Mouse (Mus musculus) NIH3T3 (cell line): ENCODE measurements at regions not wholly inside any gene's neighbourhood (a gene's known extent, or its start where the extent isn't known, plus 50 kb on each side); places are given as distances from the start of the nearest gene placed in this dataset.

Experiments
- DNase-seq: peaks from one replicate; pipeline ENCODE4 v3.0.0-alpha.2; 2012; ENCODE audit warnings: low read depth

DNA sequence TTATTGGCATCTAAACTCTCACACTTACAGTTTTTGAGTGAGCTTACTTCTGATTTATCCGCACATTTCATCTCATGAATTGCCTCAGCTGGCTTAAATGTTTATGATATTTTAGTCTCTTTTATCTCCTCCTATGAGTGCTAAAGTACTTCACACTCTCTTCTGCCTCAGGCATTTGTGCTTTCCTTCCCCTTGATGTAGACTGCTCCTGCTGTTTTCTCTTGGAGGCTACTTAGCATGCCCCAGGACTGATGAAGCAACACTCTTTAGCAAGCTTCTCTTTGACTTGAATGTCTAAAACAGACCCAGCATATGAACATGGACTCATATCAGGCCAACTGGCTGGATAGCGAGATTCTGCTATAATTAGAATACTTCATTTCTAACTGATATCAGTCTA is 882.8 kb downstream of the Tecrl start:
- no peak for DNase-seq

DNA sequence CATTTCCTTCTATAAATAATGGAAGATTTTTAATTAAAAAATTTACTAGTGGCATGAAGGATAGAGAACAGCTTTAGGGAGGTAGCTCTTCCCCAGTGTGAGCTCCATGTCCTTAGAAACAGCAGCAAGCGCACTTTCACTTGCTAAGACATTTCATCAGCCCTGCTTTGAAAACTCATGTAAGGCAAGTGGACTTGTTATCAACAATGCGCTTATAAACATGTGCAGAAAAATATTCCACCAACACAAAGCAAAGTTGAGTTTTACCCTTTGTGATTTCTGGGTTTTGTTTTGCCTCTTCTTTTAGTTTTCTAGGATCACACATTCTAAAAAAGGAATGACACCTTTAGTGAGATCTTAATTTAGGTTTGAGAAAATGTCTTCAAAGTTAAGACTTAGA is 890.7 kb downstream of the Tecrl start:
- DNase-seq = no peak

DNA sequence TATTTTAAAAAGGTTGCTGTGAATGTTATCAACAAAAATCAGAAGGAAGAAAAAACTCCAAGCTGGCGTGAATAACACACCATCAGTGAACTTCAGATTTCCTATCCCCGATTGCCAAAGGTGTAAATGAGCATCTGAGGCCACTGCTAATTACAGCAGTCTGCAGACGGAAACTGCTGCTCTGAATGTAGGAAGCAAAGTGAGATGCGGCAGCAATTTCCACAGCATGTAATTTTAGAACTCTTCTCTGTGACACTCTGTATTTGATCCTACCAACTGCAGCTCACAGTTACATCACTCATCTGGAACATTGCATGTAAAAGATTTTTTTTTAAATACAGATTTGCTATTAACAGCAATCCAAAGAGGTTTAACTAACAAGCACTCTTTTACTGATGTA is 913.7 kb downstream of the Tecrl start:
- DNase-seq = no peak

- no peak for DNase-seq
Observed at GRCm38 (mm10) chr5:82440126-82440525, 914.9 kb downstream of the Tecrl start.

GRCm38 (mm10) chr5:82420396-82420795 is 934.6 kb downstream of the Tecrl start:
- DNase-seq = no peak

DNA sequence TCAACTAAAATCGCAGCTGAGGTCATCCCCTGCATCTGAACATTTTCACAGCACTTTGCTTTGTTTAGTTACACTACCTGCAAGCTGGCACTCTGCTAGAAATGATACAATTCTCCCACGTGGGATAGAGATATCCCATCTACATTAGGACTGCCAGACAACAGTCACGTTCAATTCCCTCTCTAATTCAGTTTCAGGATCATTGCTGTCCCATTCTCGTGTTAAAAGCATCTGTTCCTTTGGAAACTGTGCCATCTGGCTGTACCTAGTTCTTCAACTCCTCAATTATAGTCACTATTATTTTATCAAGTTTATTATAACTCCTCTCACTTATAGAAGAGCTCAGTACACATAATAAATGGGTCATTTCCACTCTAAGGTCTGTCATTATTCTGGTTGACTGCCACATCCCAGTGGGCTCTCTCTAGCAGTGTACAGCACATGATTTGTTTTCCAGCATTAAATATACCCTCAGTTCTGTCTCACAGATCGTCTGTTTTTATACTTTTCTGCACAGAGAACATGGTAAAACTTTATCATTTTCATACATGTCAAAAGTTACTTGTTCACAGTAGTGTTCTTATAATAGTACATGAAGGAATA is 958.3 kb downstream of the Tecrl start:
- no peak for DNase-seq

- DNase-seq = peak; percentile 16
Observed at GRCm38 (mm10) chr5:82361624-82362023, 993.4 kb downstream of the Tecrl start.

DNA sequence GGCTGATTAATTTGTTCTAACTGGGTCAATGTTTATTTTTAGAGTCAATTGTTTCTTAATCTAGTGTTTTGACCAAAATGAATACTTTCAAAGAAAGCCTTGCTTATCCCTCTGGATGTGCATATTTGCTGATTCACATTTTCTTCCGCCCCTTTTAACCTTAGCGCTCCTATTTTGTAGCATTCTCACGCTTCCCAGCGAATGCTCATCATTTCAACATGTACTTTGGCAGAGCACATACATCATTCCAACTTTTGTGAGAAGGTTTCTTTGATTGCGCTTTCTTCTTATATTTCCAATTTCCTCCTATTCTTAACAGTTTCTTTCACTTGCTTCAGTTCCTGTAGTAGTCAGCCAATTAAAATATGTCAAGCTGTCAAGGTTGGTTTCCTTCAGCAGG is 998.7 kb downstream of the Tecrl start:
- DNase-seq = no peak

- DNase-seq = no peak
Observed at GRCm38 (mm10) chr5:82351089-82351488, 1003.9 kb downstream of the Tecrl start.

DNA sequence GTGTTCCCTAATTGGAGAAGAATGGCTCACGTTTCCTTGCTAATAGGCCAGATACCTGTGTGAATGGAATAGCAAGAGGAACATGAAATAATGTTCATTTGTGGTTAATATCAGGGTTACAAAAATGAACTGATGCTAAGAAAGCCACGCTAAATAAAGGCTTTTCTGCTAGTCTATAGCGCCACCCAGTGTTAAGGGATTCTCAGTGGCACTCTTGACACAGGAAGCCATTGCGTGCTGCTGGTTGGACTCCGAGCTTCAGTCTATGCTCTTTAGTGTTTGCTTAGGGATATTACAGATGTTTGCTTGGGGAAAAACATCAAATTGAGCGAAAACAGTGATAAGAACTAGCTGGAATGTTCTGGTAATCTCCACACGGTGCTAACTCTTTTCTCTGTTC is 1008.3 kb downstream of the Tecrl start:
- DNase-seq = peak; percentile 84

GRCm38 (mm10) chr5:82324354-82324753 is 1030.6 kb downstream of the Tecrl start:
- no peak for DNase-seq

DNA sequence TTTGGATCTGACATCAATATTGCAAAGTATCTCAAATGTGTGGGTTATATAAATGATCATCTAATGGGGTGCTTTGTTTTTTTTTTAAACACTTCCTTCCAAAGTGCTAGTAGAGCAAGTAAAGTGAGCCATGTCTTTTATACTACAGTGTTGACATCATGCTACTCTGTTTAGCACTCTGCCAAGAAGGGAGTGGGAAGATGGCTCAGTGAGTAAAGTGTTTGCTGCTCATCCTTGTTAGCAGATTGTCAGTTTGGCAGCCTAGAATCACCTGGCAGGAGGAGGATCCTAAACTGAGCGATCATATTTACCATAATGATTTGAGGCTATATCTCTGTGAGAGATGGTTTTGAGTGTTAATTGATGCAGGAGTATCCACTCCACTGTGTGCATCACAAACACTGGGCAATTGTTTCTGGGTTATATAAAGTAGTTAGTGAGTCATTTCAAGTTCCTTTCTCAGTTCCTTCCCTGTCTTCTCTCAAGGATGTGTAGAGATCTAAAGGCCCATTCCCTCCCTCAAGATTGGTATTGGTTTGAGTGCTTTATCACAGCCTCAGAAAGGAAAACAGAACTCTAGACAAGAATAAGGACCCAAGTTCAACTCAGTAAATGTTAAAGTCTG is 1035.2 kb downstream of the Tecrl start:
- DNase-seq = no peak

- DNase-seq = no peak
Observed at GRCm38 (mm10) chr5:82312054-82312453, 1042.9 kb downstream of the Tecrl start.

- no peak for DNase-seq
Observed at GRCm38 (mm10) chr5:82288069-82288845, 1066.7 kb downstream of the Tecrl start.

DNA sequence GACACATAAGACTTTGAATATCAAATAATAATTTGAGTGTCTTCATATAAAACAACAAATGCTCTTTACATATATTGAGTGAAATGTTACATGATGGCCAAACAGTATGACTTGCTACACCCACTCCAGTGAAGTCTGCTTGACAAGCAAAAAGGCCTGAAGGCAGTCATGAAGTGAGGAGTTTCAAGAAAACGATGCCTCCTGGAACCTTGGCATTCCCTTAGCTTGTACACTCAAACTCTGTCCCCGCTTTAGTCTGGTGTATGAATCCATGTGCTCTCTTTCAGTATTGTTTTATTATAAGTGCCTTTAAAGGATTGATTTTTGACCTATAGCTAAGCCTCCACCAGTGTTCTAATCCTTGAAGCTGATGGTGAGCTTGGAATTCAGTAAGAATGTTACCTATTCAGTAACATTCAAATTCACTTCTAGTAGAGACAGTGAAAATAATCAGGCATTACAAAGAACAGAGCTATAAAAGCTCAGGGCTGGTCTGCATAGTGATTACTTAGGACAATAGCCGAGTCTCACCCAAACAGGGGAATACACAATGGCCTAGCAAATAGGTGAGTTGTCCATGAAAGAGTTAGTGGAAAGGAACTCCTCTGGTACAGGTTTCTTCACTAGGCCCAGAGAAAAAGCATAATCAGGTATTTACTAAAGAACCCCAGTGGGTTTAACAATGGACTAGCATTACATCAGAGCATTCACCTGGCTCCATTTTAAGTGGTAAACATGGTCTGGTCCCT is 1101.5 kb downstream of the Tecrl start:
- DNase-seq = no peak

DNA sequence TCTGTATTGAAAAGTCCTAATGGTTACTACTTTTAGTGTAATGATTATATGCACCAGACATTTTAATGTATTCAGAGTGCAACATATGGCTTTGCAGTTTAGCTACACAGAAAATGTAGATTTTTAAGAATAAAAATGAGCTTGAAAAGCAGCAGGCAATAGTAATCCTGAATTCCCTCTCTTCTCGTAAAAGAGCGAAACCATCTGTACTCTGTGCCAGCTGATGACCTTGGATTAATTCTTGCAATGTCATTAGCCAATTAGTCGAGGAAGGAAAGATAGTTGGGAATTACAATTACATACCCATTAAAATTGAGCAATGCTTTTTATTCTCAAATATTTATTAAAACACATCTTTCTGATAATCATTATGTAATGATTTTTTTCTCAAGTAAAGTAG is 1128.7 kb downstream of the Tecrl start:
- DNase-seq = no peak

GRCm38 (mm10) chr5:82223622-82224021 is 1131.4 kb downstream of the Tecrl start:
- no peak for DNase-seq

GRCm38 (mm10) chr5:82203606-82204005 is 1151.4 kb downstream of the Tecrl start:
- DNase-seq = no peak
